Mouse (Mus musculus) WW6 (cell line): ENCODE measurements at regions not wholly inside any gene's neighbourhood (a gene's known extent, or its start where the extent isn't known, plus 50 kb on each side); places are given as distances from the start of the nearest gene placed in this dataset.

Source experiments
- DNase-seq: peaks from one replicate; pipeline ENCODE4 v3.0.0-alpha.2; 2013; ENCODE audit warnings: low read depth, low spot score

- DNase-seq: no peak
Measured at GRCm38 (mm10) chr14:24731872-24732525, 245.1 kb downstream of the Rps24 start.

GRCm38 (mm10) chr14:24733326-24733725 is 246.4 kb downstream of the Rps24 start:
- DNase-seq: no peak

- no peak for DNase-seq
Measured at GRCm38 (mm10) chr14:24738869-24739268, 251.9 kb downstream of the Rps24 start.

GRCm38 (mm10) chr14:24744451-24744850 is 257.5 kb downstream of the Rps24 start:
- no peak for DNase-seq

GRCm38 (mm10) chr14:24745730-24746129 is 258.8 kb downstream of the Rps24 start:
- DNase-seq: no peak

- no peak for DNase-seq
Measured at GRCm38 (mm10) chr14:24747471-24747795, 260.5 kb downstream of the Rps24 start.

- DNase-seq: no peak
Measured at GRCm38 (mm10) chr14:24747796-24748496, 261.0 kb downstream of the Rps24 start.

GRCm38 (mm10) chr14:24748497-24748862 is 261.6 kb downstream of the Rps24 start:
- no peak for DNase-seq

GRCm38 (mm10) chr14:24749313-24749712 is 262.4 kb downstream of the Rps24 start:
- no peak for DNase-seq

GRCm38 (mm10) chr14:24751227-24751626 is 264.3 kb downstream of the Rps24 start:
- no peak for DNase-seq

- no peak for DNase-seq
Measured at GRCm38 (mm10) chr14:24754753-24755152, 267.8 kb downstream of the Rps24 start.

GRCm38 (mm10) chr14:24755426-24756117 is 268.6 kb downstream of the Rps24 start:
- no peak for DNase-seq

- DNase-seq: no peak
Measured at GRCm38 (mm10) chr14:24757302-24757701, 270.4 kb downstream of the Rps24 start.

- no peak for DNase-seq
Measured at GRCm38 (mm10) chr14:24757843-24758242, 270.9 kb downstream of the Rps24 start.

GRCm38 (mm10) chr14:24760926-24761325 is 274.0 kb downstream of the Rps24 start:
- DNase-seq: no peak

GRCm38 (mm10) chr14:24762468-24763274 is 275.7 kb downstream of the Rps24 start:
- DNase-seq: no peak

- no peak for DNase-seq
Measured at GRCm38 (mm10) chr14:24763275-24763812, 276.4 kb downstream of the Rps24 start.

- DNase-seq: no peak
Measured at GRCm38 (mm10) chr14:24763845-24764244, 276.9 kb downstream of the Rps24 start.

GRCm38 (mm10) chr14:24766260-24766659 is 279.3 kb downstream of the Rps24 start:
- no peak for DNase-seq

GRCm38 (mm10) chr14:24766690-24767089 is 279.8 kb downstream of the Rps24 start:
- no peak for DNase-seq

GRCm38 (mm10) chr14:24767316-24767715 is 280.4 kb downstream of the Rps24 start:
- DNase-seq: no peak

GRCm38 (mm10) chr14:24767964-24768363 is 281.0 kb downstream of the Rps24 start:
- DNase-seq: no peak
